Mouse (Mus musculus): ENCODE results near the gene Eif4e. TPM values are rescaled to one million over a fixed set of nuclear protein-coding genes. Genes with fewer than 3 reads are reported as not detected.

Gene Eif4e
- polyA plus RNA-seq, 1 experiment from 2014 or later: 313 TPM

GRCm38 (mm10) chr3:138593131-138593530 lies 67.2 kb downstream of the Eif4e start:
- Histone ChIP-seq H3K4me1 (no peaks in the 10 kb centered on the region), H3K4me2 (no peak overlapping the region), H3K36me3 (no peaks in the 10 kb centered on the region), H3K9me3 (no peaks in the 10 kb centered on the region), H3K9ac (no peak overlapping the region), H3K4me3 (replicated peaks) (no peak overlapping the region), H3K27me3 (replicated peaks) (no peaks in the 10 kb centered on the region), H3K27ac (no peak overlapping the region)
- 76% methylated on average over 8 of the region's 8 CpGs for WGBS
- no peak for ATAC-seq (ENCODE audit: insufficient read depth, low FRiP score, low read depth)

GRCm38 (mm10) chr3:138593911-138594310 lies 67.9 kb downstream of the Eif4e start:
- Histone ChIP-seq H3K4me2 (no peak overlapping the region), H3K4me1 (no peaks in the 10 kb centered on the region), H3K9ac (no peak overlapping the region), H3K4me3 (replicated peaks) (no peak overlapping the region), H3K27ac (no peak overlapping the region), H3K9me3 (no peaks in the 10 kb centered on the region), H3K36me3 (no peaks in the 10 kb centered on the region), H3K27me3 (replicated peaks) (no peaks in the 10 kb centered on the region)
- 84% methylated on average over 7 of the region's 7 CpGs for WGBS
- ATAC-seq (ENCODE audit: insufficient read depth, low FRiP score, low read depth): no peak

- Histone ChIP-seq H3K36me3 (no peaks in the 10 kb centered on the region), H3K27me3 (replicated peaks) (no peaks in the 10 kb centered on the region), H3K4me1 (peaks cover 4% of the 10 kb centered on the region; the same call in 1 of the 2 replicates), H3K9me3 (no peaks in the 10 kb centered on the region), H3K4me2 (no peak overlapping the region), H3K9ac (no peak overlapping the region), H3K4me3 (replicated peaks) (no peak overlapping the region), H3K27ac (no peak overlapping the region)
- 49% methylated on average over 4 of the region's 4 CpGs for WGBS
- ATAC-seq (ENCODE audit: insufficient read depth, low FRiP score, low read depth): no peak
Measured at GRCm38 (mm10) chr3:138601076-138601475, 75.1 kb downstream of the Eif4e start.

- Histone ChIP-seq H3K27me3 (replicated peaks) (no peaks in the 10 kb centered on the region), H3K36me3 (no peaks in the 10 kb centered on the region)
- ATAC-seq (ENCODE audit: insufficient read depth, low FRiP score, low read depth): no peak
Measured at GRCm38 (mm10) chr3:138605132-138605531, 79.2 kb downstream of the Eif4e start.

GRCm38 (mm10) chr3:138608665-138609064 lies 82.7 kb downstream of the Eif4e start:
- no peak overlapping the region for H3K4me3 ChIP-seq (replicated peaks)
- H3K4me2 ChIP-seq: no peak overlapping the region
- no peaks in the 10 kb centered on the region for H3K27me3 ChIP-seq (replicated peaks)
- WGBS: 86% methylated on average over 5 of the region's 5 CpGs
- no peak overlapping the region for H3K27ac ChIP-seq
- H3K4me1 ChIP-seq: peaks cover 4% of the 10 kb centered on the region; the same call in 1 of the 2 replicates
- no peak for ATAC-seq (ENCODE audit: insufficient read depth, low FRiP score, low read depth)
- H3K36me3 ChIP-seq: no peaks in the 10 kb centered on the region
- H3K9ac ChIP-seq: no peak overlapping the region
- H3K9me3 ChIP-seq: no peaks in the 10 kb centered on the region

More at GRCm38 (mm10) chr3:138605132-138605531, 79.2 kb downstream of the Eif4e start:
- peaks cover 4% of the 10 kb centered on the region; the same call in 1 of the 2 replicates for H3K4me1 ChIP-seq
- no peaks in the 10 kb centered on the region for H3K9me3 ChIP-seq
- H3K9ac ChIP-seq: no peak overlapping the region
- WGBS: 37% methylated on average over 8 of the region's 8 CpGs
- no peak overlapping the region for H3K27ac ChIP-seq
- H3K4me2 ChIP-seq: no peak overlapping the region; the same call in 1 of the 2 replicates
- H3K4me3 ChIP-seq (replicated peaks): no peak overlapping the region

MicroRNAs within 50 kb of the gene (microRNA counts, 519-probe panel; counts per million panel counts)
- 1,633 counts per million, percentile 9 among the panel's probes with 10 or more counts for microRNA mmu-miR-1956

Small RNA genes lying within 50 kb of the gene (microRNA-seq; reads per million reads assigned to microRNA genes)
- not detected for gene Mir1956

Other genes with a start within 250 kb of the Eif4e start
- gene Adh6a, start 212.9 kb upstream of the Eif4e start, polyA plus RNA-seq (2015; fragmentation: Nextera tagmentation; extraction: Ambion mirVana): 0.32 and 0.61 TPM in 2 replicates
- gene Adh6b, start 184.4 kb upstream of the Eif4e start, polyA plus RNA-seq (2015; fragmentation: Nextera tagmentation; extraction: Ambion mirVana): 0.10 TPM in 1 of 2 replicates, not detected in the other
- gene Adh4, start 110.7 kb upstream of the Eif4e start, polyA plus RNA-seq (2015; fragmentation: Nextera tagmentation; extraction: Ambion mirVana): 0.12 TPM in 1 of 2 replicates, not detected in the other
- gene Adh5, start 83.1 kb upstream of the Eif4e start, polyA plus RNA-seq (2015; fragmentation: Nextera tagmentation; extraction: Ambion mirVana): 181 and 197 TPM in 2 replicates
- 46.1 and 48.1 TPM in 2 replicates for gene Metap1, start 36.7 kb upstream of the Eif4e start, polyA plus RNA-seq (2015; fragmentation: Nextera tagmentation; extraction: Ambion mirVana)
- 34.9 and 37.0 TPM in 2 replicates for gene Tspan5, start 216.0 kb downstream of the Eif4e start, polyA plus RNA-seq (2015; fragmentation: Nextera tagmentation; extraction: Ambion mirVana)

Data from stomach, embryonic 15.5 days (tissue).